Mouse (Mus musculus) megakaryocyte, embryonic 14.5 days (primary cell): ENCODE data around the gene Suclg1. TPM values are rescaled to one million over a fixed set of nuclear protein-coding genes. Genes with fewer than 3 reads are reported as not detected.

Experiments
- H3K27me3 ChIP-seq: replicated peaks from 2 replicates; pipeline ENCODE3; 2012; ENCODE audit warnings: inconsistent platforms
- H3K36me3 ChIP-seq: replicated peaks from 2 replicates; pipeline ENCODE3; 2012; ENCODE audit warnings: low read length, inconsistent platforms, mixed read lengths
- H3K4me1 ChIP-seq: 2 replicates; pipeline ENCODE4 v1.6.1; 2012; ENCODE audit warnings: inconsistent platforms
- H3K4me3 ChIP-seq: replicated peaks from 2 replicates; pipeline ENCODE3; 2012; ENCODE audit warnings: moderate library complexity, mild to moderate bottlenecking, inconsistent platforms
- H3K9me3 ChIP-seq: 2 replicates; pipeline ENCODE4 v1.6.1; 2012; ENCODE audit warnings: inconsistent platforms
- FLI1 ChIP-seq: IDR thresholded peaks from 2 replicates; pipeline ENCODE4 v1.6.1; 2012; ENCODE audit warnings: low read length, inconsistent platforms, mixed read lengths
- GATA1 ChIP-seq: IDR thresholded peaks from 3 replicates; pipeline ENCODE4 v1.6.1; 2012; ENCODE audit warnings: mixed read lengths, low read length, inconsistent platforms, borderline replicate concordance
- polyA plus RNA-seq: library from polyadenylated mRNA; stranded (reverse); fragments of >175 nt; gene quantifications from 2 replicates; pipeline ENCODE4 v1.2.3, GENCODE M21; 2012; ENCODE audit warnings: low replicate concordance; ENCODE audit not compliant: insufficient read depth

The Suclg1 gene
- polyA plus RNA-seq, 1 experiment: 87.7 TPM

DNA sequence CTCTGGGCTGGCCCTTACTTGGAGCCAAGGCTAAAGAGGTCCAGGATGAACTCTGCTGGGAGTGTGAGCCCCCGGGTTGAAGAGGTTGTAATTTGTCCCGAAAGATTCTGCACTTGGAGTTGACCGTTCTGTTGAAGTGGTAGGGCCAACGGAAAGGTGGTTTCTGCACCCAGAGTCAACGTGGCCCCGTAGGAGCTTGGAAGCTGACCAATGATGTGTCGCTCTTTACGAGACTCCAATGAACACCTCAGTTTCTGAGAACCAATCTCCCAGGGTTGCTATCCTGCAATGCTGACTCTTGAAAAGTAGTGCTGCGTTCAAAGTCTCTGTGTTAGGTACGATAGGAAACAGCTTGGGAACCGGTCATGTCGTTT, 854 bp downstream of the Suclg1 start:
- H3K4me3 ChIP-seq: peak overlapping the region; percentile 98
- peaks cover 30% of the 10 kb centered on the region for H3K4me1 ChIP-seq
- H3K36me3 ChIP-seq: peaks cover 18% of the 10 kb centered on the region
- no peak for TF ChIP-seq GATA1
- TF ChIP-seq FLI1: no peak
- H3K27me3 ChIP-seq: peaks cover 2% of the 10 kb centered on the region
- peaks cover 3% of the 10 kb centered on the region; the same call in 1 of the 2 replicates for H3K9me3 ChIP-seq

DNA sequence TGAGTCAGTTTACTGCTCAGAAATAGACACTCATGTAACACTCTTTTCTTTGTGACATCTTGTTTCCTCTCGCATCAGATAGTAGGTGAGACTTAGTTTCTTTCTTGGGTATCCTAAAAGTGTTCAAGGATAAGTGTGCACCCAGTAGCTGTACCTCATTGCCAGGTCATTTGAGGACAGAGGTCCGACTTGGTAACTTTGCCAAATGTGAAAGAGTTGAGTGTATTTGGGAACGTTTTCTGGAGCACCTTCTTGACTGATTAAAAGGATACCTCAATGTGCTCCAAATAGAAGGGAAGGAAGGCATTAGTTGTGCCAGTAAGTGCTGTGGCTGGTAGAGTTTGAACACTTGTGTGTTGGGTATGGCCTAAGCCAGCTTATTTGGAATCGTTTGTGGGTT, 1.7 kb downstream of the Suclg1 start:
- H3K27me3 ChIP-seq: peaks cover 2% of the 10 kb centered on the region
- peaks cover 25% of the 10 kb centered on the region for H3K36me3 ChIP-seq
- peaks cover 38% of the 10 kb centered on the region for H3K4me1 ChIP-seq
- TF ChIP-seq GATA1 (no peak), FLI1 (no peak)
- peaks cover 3% of the 10 kb centered on the region; the same call in 1 of the 2 replicates for H3K9me3 ChIP-seq
- H3K4me3 ChIP-seq: peak overlapping the region; percentile 2

DNA sequence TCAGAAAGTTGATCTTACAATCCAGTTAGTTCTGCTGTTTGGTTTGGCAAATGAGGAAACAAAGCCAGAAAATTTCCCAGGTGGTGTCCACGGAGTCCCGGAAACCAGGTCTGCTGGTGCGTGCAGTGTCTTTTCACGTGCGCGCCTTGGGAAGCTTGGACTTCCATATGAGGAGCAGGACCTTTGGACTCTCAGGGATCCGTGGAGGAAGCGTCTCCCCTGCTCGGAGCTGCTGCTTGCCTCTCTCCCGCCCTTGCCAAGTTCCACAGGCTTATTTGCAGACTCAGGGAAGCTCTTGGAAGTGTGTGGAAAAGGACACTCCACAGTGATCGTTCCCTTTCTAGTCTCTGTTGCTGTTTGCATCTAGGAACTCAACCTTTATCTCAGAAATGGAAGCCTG, 3.2 kb downstream of the Suclg1 start:
- H3K27me3 ChIP-seq: no peaks in the 10 kb centered on the region
- no peak for TF ChIP-seq FLI1
- no peak for TF ChIP-seq GATA1
- H3K4me1 ChIP-seq: peaks cover 43% of the 10 kb centered on the region
- H3K9me3 ChIP-seq: peaks cover 3% of the 10 kb centered on the region; the same call in 1 of the 2 replicates
- H3K4me3 ChIP-seq: no peak overlapping the region
- peaks cover 27% of the 10 kb centered on the region for H3K36me3 ChIP-seq

DNA sequence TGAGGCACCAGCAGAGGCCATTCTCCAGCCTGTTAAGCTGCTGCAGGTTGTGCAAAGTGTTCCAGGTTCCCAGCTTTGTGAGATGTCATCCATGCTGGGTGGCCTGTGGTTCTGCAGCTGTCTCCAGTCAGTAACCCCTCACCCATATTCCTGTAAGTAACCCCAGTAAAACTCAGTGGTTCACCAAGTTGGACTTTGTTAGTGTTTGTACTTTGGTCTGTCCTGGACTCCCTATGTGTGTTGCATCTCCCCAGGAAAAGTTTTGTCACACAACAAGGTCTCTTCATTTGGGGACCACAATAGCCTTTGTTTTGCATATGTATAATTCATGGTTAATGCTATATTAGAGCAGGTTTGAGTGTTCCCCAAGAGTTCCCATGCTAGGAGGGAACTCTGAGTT, 4.2 kb downstream of the Suclg1 start:
- H3K4me1 ChIP-seq: peaks cover 43% of the 10 kb centered on the region
- H3K4me3 ChIP-seq: no peak overlapping the region
- peaks cover 38% of the 10 kb centered on the region for H3K36me3 ChIP-seq
- peaks cover 3% of the 10 kb centered on the region; the same call in 1 of the 2 replicates for H3K9me3 ChIP-seq
- no peaks in the 10 kb centered on the region for H3K27me3 ChIP-seq
- no peak for TF ChIP-seq FLI1
- no peak for TF ChIP-seq GATA1

DNA sequence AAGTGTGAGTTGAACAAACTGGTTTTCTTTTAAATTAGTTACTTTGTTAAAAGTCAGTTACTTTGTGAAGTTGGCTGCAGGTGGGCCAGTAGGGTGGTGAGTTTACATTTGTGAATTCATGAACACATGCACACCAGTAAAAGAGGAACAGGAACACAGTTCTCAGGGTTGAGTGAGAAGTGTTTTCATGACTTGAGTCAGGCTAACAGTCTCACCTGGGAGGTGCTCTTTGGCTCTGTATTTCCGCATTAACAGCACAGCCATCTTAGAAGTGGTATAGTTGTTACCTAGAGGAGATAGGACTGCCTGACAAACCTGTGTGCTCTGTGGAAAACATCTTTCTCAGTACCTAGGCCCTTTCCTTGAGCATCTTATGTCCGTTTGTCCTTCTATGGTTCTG, 4.8 kb downstream of the Suclg1 start:
- TF ChIP-seq GATA1 (no peak), FLI1 (no peak)
- peaks cover 43% of the 10 kb centered on the region for H3K4me1 ChIP-seq
- H3K36me3 ChIP-seq: peaks cover 44% of the 10 kb centered on the region

DNA sequence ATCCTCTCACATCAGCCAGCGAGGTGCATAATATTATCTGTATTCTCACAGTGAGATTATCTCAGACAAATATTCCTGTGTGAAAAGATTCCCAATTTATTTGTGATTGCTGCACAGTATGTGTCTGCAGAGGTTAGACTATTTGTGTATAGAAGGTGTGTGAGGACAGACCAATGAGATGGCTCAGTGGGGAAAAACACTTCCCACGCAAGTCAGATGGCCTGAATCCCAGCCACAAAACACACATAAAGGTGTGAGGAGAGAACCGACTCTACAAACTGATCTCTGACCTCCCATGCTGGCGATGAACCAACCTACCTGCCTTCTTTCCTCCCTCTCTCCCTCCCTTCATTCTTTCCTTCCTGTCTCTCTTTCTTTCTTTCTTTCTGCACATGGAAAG, 5.4 kb downstream of the Suclg1 start:
- peaks cover 3% of the 10 kb centered on the region; the same call in 1 of the 2 replicates for H3K9me3 ChIP-seq
- TF ChIP-seq GATA1: no peak
- no peak for TF ChIP-seq FLI1
- H3K36me3 ChIP-seq: peaks cover 50% of the 10 kb centered on the region
- H3K27me3 ChIP-seq: no peaks in the 10 kb centered on the region
- H3K4me3 ChIP-seq: no peak overlapping the region
- H3K4me1 ChIP-seq: peaks cover 43% of the 10 kb centered on the region

More for the DNA sequence above, 4.8 kb downstream of the Suclg1 start:
- no peak overlapping the region for H3K4me3 ChIP-seq
- H3K9me3 ChIP-seq: peaks cover 3% of the 10 kb centered on the region; the same call in 1 of the 2 replicates
- H3K27me3 ChIP-seq: no peaks in the 10 kb centered on the region

DNA sequence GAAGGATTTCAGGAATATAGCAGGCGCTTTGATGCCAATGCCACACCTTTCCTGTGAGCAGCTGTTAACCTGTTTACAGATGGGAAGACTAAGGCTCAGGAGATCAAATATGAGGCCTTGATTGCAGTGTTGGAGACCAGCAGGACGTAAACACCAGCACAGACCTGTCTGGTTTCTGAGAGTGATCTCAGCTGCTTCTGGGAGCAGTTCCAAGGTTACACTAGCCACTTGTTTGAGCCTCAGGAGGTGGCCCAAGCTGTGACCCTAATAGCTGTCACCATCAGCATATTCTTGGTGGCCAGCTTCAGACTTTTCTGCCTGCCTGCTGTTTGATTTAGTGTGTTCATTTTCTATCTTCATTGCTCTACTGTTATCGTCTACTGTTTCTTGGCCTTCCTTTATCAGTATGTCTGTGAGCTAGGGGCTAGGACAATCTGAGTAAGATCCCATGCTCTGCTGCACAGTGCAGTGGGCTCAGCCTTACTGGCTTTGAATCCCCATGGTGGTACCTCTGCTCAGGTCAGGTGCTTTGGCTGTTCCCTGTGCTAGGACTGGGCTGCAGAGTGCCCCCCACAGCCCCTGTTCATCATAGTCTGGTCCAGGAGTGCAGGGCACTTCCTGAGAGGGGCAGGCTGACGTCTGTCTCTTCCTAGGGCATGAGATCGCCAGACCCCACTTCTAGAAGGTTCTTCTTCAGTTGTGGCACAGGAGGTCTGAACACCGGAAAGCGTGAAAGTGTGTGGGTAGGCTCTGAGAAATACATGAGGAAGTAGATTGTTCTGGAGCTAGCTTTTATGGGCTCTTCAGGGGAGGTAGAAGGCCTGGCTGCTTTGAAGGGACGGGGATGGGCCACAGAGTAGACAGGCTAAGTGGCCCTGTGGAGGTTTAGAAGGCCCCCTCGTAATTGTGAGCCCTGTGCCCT, 6.4 kb downstream of the Suclg1 start:
- H3K4me1 ChIP-seq: peaks cover 45% of the 10 kb centered on the region
- no peaks in the 10 kb centered on the region for H3K27me3 ChIP-seq
- H3K36me3 ChIP-seq: peaks cover 60% of the 10 kb centered on the region
- TF ChIP-seq FLI1: no peak
- no peak for TF ChIP-seq GATA1
- peaks cover 3% of the 10 kb centered on the region; the same call in 1 of the 2 replicates for H3K9me3 ChIP-seq
- H3K4me3 ChIP-seq: peak overlapping the region; percentile 54

DNA sequence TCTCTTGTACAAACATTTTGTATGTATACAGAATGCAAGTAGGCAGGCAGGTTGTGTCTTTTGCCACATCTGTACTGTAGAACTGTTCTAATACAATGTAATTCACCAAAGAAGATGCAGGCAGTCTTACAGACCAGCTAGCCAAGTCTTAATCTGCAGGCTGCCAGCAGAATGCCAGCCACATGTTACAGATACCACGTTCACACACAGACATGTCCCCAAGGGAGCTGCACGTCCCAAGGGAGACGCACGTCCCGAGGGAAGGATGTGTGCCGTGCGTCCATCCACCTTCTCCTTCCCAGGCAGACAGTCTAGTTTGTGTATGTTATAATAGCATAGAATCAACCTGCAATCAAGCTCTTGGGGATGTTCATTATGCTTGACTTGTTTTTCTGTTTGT, 8.9 kb downstream of the Suclg1 start:
- Histone ChIP-seq H3K4me1 (peaks cover 45% of the 10 kb centered on the region), H3K36me3 (peaks cover 75% of the 10 kb centered on the region), H3K4me3 (no peak overlapping the region), H3K27me3 (no peaks in the 10 kb centered on the region), H3K9me3 (peaks cover 3% of the 10 kb centered on the region; the same call in 1 of the 2 replicates)
- TF ChIP-seq GATA1 (no peak), FLI1 (no peak)

DNA sequence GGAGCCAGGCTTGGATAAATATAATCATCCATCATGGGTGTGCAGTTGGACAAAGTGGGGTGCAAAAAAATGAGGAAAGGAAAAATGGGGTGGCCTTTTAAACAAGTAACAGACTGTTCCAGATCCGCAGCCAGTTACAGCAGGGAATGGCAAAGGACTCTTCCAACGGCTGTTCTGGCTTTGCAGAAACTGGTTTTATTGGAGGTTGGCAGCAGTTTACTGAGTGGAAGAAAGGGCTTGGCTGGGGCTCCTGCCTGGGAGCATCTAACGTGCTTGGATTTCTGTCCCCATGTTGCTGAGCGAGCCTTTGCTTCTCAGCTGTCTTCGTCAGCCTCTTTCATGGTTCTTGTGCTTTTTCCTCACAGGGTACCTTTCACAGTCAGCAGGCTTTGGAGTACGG, 11.9 kb downstream of the Suclg1 start:
- Histone ChIP-seq H3K36me3 (peaks cover 86% of the 10 kb centered on the region), H3K4me1 (peaks cover 34% of the 10 kb centered on the region)
- no peak for TF ChIP-seq GATA1
- TF ChIP-seq FLI1: no peak

DNA sequence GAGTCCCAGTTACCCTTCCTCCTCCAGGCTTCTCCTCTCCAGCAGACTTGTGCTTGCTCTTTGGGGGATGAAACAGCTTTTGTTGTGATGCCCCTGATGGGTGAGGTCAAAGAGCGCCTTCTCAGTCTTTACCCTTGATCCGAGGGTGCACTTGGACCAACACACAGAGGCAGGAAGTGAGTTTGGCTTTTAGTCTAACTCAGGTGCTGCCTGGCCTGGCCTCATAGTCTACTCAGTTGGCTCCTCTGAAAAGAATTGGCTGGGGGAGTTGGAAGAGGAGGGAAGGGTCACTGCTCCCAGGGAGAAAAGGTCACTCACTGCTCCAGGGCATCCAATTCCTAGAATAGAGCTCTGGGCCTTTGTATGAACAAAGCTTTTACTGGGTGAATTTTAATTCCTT, 16.6 kb downstream of the Suclg1 start:
- no peaks in the 10 kb centered on the region for H3K27me3 ChIP-seq
- H3K4me1 ChIP-seq: peaks cover 28% of the 10 kb centered on the region
- no peak overlapping the region for H3K4me3 ChIP-seq
- peaks cover 92% of the 10 kb centered on the region for H3K36me3 ChIP-seq
- H3K9me3 ChIP-seq: no peaks in the 10 kb centered on the region
- TF ChIP-seq FLI1 (no peak), GATA1 (no peak)

More for the DNA sequence above, 11.9 kb downstream of the Suclg1 start:
- Histone ChIP-seq H3K4me3 (no peak overlapping the region), H3K27me3 (no peaks in the 10 kb centered on the region), H3K9me3 (no peaks in the 10 kb centered on the region)
